10 mouse cellular contexts compared by ENCODE assay signal in genomic region chr16:87725963-87726362, GRCm38 (mm10). TPM values are rescaled to one million over a fixed set of nuclear protein-coding genes. Genes with fewer than 3 reads are reported as not detected.
DNase-seq lines count a peak whose midpoint lies in the region; ATAC-seq lines count a peak whose summit lies in the region.
"Had no signal": no experiment of that assay in that cellular context is flagged by ENCODE, and none has a peak within 500 bp of the region (broad histone marks: within the 10 kb centered on the region; RNA-seq: fewer than 3 reads in every experiment).

No protein-coding gene starts in this region.

- ATAC-seq in intestine, embryonic 16.5 days: peak; percentile 95
- peak; percentile 83 for ATAC-seq in megakaryocyte-erythroid progenitor cell, adult 5-6 weeks (replicated peaks; ENCODE audit: low FRiP score, low TSS enrichment, poor library complexity, severe bottlenecking)
- ATAC-seq in forebrain, embryonic 12.5 days (ENCODE audit: low FRiP score): no peak
- ATAC-seq: midbrain, embryonic 16.5 days; Patski had no signal

- peaks cover 22% of the 10 kb centered on the region for H3K36me3 ChIP-seq in intestine, embryonic 16.5 days (ENCODE audit: control insufficient read depth, insufficient read depth, low read length)
- H3K36me3 ChIP-seq in forebrain, embryonic 12.5 days (replicated peaks): peaks cover 65% of the 10 kb centered on the region

- no peak overlapping the region for H3K4me3 ChIP-seq in intestine, embryonic 16.5 days (ENCODE audit: low read length)
- H3K4me3 ChIP-seq in forebrain, embryonic 12.5 days (replicated peaks): no peak overlapping the region

- intact Hi-C loops in left cerebral cortex, postnatal 14 days (cut with DNase I): no loop called here

- 69% methylated on average over 21 of the region's 21 CpGs for WGBS in intestine, embryonic 16.5 days
- 96% methylated on average over 21 of the region's 21 CpGs for WGBS in forebrain, embryonic 12.5 days

- peaks cover 15% of the 10 kb centered on the region for H3K4me1 ChIP-seq in intestine, embryonic 16.5 days (ENCODE audit: control insufficient read depth, insufficient read depth, low read length)
- no peaks in the 10 kb centered on the region for H3K4me1 ChIP-seq in forebrain, embryonic 12.5 days

- no peaks in the 10 kb centered on the region for H3K27me3 ChIP-seq in intestine, embryonic 16.5 days (replicated peaks; ENCODE audit: control insufficient read depth, insufficient read depth, low read length)
- no peaks in the 10 kb centered on the region for H3K27me3 ChIP-seq in forebrain, embryonic 12.5 days
- H3K27me3 ChIP-seq: Patski had no signal

- no peaks in the 10 kb centered on the region for H3K9me3 ChIP-seq in intestine, embryonic 16.5 days (ENCODE audit: control insufficient read depth, low read length)
- no peaks in the 10 kb centered on the region for H3K9me3 ChIP-seq in forebrain, embryonic 12.5 days

- no peak overlapping the region for H3K9ac ChIP-seq in intestine, embryonic 16.5 days (ENCODE audit: low read depth, low read length)
- H3K9ac ChIP-seq in forebrain, embryonic 12.5 days: no peak overlapping the region

- DNase-seq in CD4-positive helper T cell, adult 2 months (ENCODE audit: low read depth, low spot score): peak; percentile 58
- peak; percentile 73 for DNase-seq in T-cell, adult 2 months (ENCODE audit: low spot score)
- no peak for DNase-seq in left cerebral cortex, postnatal 14 days (ENCODE audit: low spot score in 2 of 2)
- no peak for DNase-seq in layer of hippocampus, adult 8-10 months (ENCODE audit: low spot score in 2 of 2)
- DNase-seq in embryo, embryonic 11 days: no peak

- peak overlapping the region; percentile 17 for H3K27ac ChIP-seq in intestine, embryonic 16.5 days (ENCODE audit: low read length)
- no peak overlapping the region for H3K27ac ChIP-seq in forebrain, embryonic 12.5 days

- H3K4me2 ChIP-seq in intestine, embryonic 16.5 days (ENCODE audit: low read depth, low read length): no peak overlapping the region
- H3K4me2 ChIP-seq in forebrain, embryonic 12.5 days: no peak overlapping the region

RNA-seq across cellular contexts. Expression of gene Bach1, which starts 27.2 kb away (rescaled TPM):
- 16.6 and 18.2 TPM in 2 replicates for polyA plus RNA-seq in intestine, embryonic 16.5 days (2015; fragmentation: Nextera tagmentation; extraction: Ambion mirVana)
- 16.2 and 16.8 TPM in 2 replicates for total RNA-seq in megakaryocyte-erythroid progenitor cell, adult 5-6 weeks (2014; fragmentation: Nextera tagmentation)
- 27.1 and 40.1 TPM in 2 replicates for total RNA-seq in megakaryocyte-erythroid progenitor cell, adult 5-6 weeks (2017)
- polyA plus RNA-seq in forebrain, embryonic 12.5 days (2016; fragmentation: Nextera tagmentation; extraction: Ambion mirVana): 19.3 and 19.4 TPM in 2 replicates
- 10 to 100 TPM; 14.0 to 14.2 TPM for total RNA-seq in left cerebral cortex, postnatal 14 days (2021)
- 10 to 100 TPM; 12.9 to 18.0 (median 14.2) TPM for total RNA-seq in layer of hippocampus, adult 8-10 months (2022)

Comparison
In these comparisons a context has a peak if more than half of its experiments do, and no peak if none do; other contexts are left out.
1. DNase-seq: peak in CD4-positive helper T cell, adult 2 months (single experiment) and T-cell, adult 2 months (single experiment); none in left cerebral cortex, postnatal 14 days (0 of 2), layer of hippocampus, adult 8-10 months (0 of 2) and embryo, embryonic 11 days (single experiment).